Mouse (Mus musculus): ENCODE measurements around the gene Dohh. TPM values are rescaled to one million over a fixed set of nuclear protein-coding genes. Genes with fewer than 3 reads are reported as not detected.

Dohh gene
- polyA plus RNA-seq, 1 experiment: 23.0 TPM

DNA sequence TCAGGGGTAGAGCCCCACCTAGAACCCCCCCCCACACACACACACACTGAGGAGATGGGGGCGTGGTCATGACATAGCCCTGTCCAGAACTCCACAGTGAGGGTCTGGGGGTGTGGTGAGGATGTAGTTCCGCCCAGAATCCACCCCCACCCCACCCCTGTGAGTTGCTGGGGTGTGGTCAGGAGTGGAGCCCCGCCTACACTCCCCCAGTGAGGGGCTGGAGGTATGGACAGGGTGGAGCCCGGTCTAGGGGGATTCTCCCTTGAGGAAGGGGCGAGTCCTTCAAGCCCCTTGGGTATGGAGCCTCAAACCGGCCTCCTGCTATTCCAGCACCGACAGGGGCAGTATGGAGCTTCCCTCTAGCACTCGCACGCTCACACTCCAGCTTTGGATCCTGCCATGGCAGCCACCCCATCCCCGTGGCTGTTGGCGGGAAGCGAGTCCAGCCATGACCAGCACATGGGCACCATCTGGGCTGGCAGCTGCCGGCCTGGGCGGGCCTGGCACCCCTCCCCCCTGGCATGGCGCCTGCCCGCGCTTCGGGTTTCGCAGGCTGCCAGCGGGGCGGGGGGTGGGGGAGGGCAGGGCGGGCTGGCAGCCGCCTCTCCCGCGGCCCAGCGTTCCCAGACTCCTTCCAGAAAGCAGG, 32.5 kb downstream of the Dohh start:
- peak overlapping the region; percentile 40 for H3K27ac ChIP-seq (ENCODE audit: control insufficient read depth, insufficient read depth, low read depth, low read length, poor library complexity)
- TF ChIP-seq POLR2A (IDR thresholded peaks at IDR 0.05; ENCODE audit: borderline replicate concordance, control insufficient read depth, low read depth, low read length) (no peak), CTCF (IDR thresholded peaks at IDR 0.05; ENCODE audit: control insufficient read depth, insufficient read depth, low read length) (peak; percentile 40; the same call in 1 of the 2 replicates)
- H3K4me1 ChIP-seq (ENCODE audit: control insufficient read depth, insufficient read depth, low read length): peaks cover 3% of the 10 kb centered on the region; the same call in 1 of the 2 replicates
- WGBS: 5% methylated on average over 26 of the region's 26 CpGs
- H3K4me3 ChIP-seq (replicated peaks; ENCODE audit: control insufficient read depth, low read depth, low read length): peak overlapping the region; percentile 47

DNA sequence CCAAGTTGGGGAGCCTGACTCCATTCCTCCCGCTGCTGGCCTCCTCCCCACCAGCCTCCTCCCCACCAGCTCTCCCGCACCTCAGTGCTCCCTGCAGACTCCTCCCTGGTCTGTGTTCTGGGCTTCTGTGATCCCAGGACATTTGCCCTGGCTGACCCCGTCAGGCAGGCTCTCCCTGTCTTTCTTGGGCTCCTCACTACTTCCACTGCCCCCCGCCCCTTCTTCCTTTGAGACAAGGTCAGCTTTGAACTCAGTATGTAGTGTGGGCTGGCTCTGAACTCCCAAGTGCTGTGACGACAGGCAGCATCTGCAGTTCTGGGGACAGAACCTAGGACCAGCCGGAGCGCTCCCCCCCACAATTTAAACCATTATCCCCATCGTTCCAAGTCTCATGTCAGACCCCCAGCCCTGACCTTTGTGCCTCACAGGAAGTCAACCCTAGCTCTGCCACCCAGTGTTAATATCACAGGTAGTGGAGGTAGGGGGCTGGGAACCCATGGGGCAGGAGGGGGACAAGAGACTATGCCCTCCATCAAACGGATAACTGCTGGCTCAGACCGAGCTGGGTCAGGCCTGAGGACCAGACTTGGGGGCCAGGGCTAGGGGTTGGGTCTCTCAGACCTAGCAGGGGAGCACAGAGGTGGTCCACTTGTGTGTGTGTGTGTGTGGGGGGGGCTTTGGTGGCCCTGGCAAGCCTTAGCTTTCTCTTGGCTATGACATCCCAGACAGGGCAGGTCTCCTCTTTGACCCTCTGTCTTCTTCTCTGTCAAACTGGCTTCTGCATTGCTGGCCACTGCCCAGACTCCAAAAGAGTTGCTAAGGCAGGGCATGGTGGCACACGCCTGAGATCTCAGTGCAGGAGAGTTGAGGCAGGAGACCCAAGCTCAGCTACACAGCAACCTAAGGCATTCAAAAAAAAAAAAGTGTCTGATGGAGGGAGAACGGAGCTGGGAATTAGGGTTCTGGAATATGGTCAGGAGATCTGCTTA, 33.3 kb downstream of the Dohh start:
- WGBS: 60% methylated on average over 12 of the region's 12 CpGs
- no peak overlapping the region for H3K4me3 ChIP-seq (replicated peaks; ENCODE audit: control insufficient read depth, low read depth, low read length)
- peaks cover 3% of the 10 kb centered on the region; the same call in 1 of the 2 replicates for H3K4me1 ChIP-seq (ENCODE audit: control insufficient read depth, insufficient read depth, low read length)
- no peak overlapping the region for H3K27ac ChIP-seq (ENCODE audit: control insufficient read depth, insufficient read depth, low read depth, low read length, poor library complexity)
- TF ChIP-seq CTCF (IDR thresholded peaks at IDR 0.05; ENCODE audit: control insufficient read depth, insufficient read depth, low read length) (no peak), POLR2A (IDR thresholded peaks at IDR 0.05; ENCODE audit: borderline replicate concordance, control insufficient read depth, low read depth, low read length) (no peak)

DNA sequence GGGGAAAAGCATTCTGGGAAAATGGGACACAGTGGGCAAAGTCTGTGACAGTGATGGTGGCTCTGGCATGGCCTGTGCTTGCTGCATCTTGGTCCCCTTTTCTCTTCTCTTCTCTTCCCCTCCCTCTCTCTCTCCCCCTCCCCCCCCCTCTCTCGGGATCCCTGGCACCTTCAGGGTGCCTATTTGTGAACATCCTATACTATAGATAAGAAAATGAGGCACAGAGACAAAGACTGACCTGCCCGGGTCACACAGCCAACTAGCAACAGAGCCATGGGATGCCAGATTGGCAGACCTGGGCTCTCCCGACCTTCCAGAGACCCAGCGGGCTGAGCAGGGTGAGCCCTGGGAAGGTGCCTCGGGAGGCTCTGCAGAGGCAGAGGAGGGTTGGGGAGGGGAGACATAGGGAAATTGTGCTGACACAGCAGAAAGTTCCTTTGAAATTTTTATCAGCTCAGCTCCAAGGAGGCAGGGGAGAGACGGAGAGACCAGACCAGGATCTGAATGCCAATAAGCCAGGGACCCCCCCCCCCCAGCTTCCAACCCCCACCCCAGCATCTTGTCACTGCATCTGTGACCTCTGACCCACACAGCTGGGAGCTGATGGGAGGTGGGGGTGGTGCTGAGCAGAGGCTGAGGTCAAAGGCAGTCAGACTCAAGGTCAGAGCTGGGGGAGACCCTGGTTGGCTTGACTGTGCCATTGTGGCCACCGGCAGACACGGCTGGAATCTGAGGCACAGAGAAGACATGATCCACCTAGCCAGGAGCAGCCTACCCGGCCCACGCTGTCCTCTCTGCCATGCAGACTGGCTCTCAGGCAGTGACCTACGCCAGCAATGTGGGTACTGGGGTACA, 34.2 kb downstream of the Dohh start:
- no peak overlapping the region for H3K4me3 ChIP-seq (replicated peaks; ENCODE audit: control insufficient read depth, low read depth, low read length)
- no peak for TF ChIP-seq POLR2A (IDR thresholded peaks at IDR 0.05; ENCODE audit: borderline replicate concordance, control insufficient read depth, low read depth, low read length)
- TF ChIP-seq CTCF (IDR thresholded peaks at IDR 0.05; ENCODE audit: control insufficient read depth, insufficient read depth, low read length): no peak
- H3K27ac ChIP-seq (ENCODE audit: control insufficient read depth, insufficient read depth, low read depth, low read length, poor library complexity): no peak overlapping the region
- H3K4me1 ChIP-seq (ENCODE audit: control insufficient read depth, insufficient read depth, low read length): peaks cover 1% of the 10 kb centered on the region; the same call in 1 of the 2 replicates
- 73% methylated on average over 11 of the region's 11 CpGs for WGBS

DNA sequence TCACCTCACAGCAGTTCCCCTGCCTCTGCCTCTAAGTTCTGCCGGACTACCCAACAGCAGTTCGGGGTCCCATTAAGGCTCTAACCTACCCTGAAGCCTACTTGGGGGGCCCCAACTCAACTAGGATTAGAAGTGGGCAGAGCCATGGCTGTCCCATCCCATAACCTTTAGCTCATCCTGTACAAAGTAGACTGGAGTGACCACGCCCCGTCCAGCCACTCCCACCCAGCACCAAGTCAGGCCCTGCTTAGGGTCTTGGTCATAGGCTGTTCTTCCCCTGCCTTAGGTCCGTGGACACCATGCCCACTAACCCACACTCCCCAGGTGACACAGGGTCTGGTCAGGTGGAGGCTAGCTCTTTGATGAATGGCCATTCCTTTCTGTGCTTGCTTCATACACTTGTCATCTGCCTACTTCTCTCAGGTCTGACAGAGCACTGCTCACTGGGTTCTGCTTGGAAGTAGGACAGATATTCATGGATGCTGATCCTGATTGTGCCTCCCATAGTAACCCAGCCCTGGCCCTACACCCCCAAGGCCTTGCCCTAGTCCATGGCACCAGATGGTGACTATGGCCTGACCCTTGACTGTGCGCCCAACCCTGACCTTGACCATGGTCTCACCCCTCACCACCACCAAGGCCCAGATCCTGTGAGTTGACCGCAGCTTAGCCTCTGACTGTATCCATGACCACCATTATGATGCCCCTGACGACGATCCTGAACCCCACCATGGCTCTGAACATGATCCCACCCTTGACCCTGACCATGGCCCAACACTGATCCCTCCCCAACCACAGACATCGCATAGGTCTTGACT, 35.1 kb downstream of the Dohh start:
- 85% methylated on average over 10 of the region's 10 CpGs for WGBS

GRCm38 (mm10) chr10:81420191-81420767, 36.1 kb downstream of the Dohh start:
- WGBS: 91% methylated on average over 40 of the region's 40 CpGs
- TF ChIP-seq POLR2A (IDR thresholded peaks at IDR 0.05; ENCODE audit: borderline replicate concordance, control insufficient read depth, low read depth, low read length) (no peak), CTCF (IDR thresholded peaks at IDR 0.05; ENCODE audit: control insufficient read depth, insufficient read depth, low read length) (no peak)
- H3K4me1 ChIP-seq (ENCODE audit: control insufficient read depth, insufficient read depth, low read length): no peaks in the 10 kb centered on the region; the same call in 1 of the 2 replicates
- no peak overlapping the region for H3K27ac ChIP-seq (ENCODE audit: control insufficient read depth, insufficient read depth, low read depth, low read length, poor library complexity)
- no peak overlapping the region for H3K4me3 ChIP-seq (replicated peaks; ENCODE audit: control insufficient read depth, low read depth, low read length)

More for the DNA sequence above, 35.1 kb downstream of the Dohh start:
- no peak for TF ChIP-seq CTCF (IDR thresholded peaks at IDR 0.05; ENCODE audit: control insufficient read depth, insufficient read depth, low read length)
- no peak for TF ChIP-seq POLR2A (IDR thresholded peaks at IDR 0.05; ENCODE audit: borderline replicate concordance, control insufficient read depth, low read depth, low read length)
- Histone ChIP-seq H3K4me1 (ENCODE audit: control insufficient read depth, insufficient read depth, low read length) (no peaks in the 10 kb centered on the region; the same call in 1 of the 2 replicates), H3K27ac (ENCODE audit: control insufficient read depth, insufficient read depth, low read depth, low read length, poor library complexity) (no peak overlapping the region), H3K4me3 (replicated peaks; ENCODE audit: control insufficient read depth, low read depth, low read length) (no peak overlapping the region)

GRCm38 (mm10) chr10:81421041-81421796, 37.0 kb downstream of the Dohh start:
- no peak overlapping the region; the same call in 1 of the 2 replicates for H3K27ac ChIP-seq (ENCODE audit: control insufficient read depth, insufficient read depth, low read depth, low read length, poor library complexity)
- H3K4me3 ChIP-seq (replicated peaks; ENCODE audit: control insufficient read depth, low read depth, low read length): no peak overlapping the region
- TF ChIP-seq POLR2A (IDR thresholded peaks at IDR 0.05; ENCODE audit: borderline replicate concordance, control insufficient read depth, low read depth, low read length) (no peak), CTCF (IDR thresholded peaks at IDR 0.05; ENCODE audit: control insufficient read depth, insufficient read depth, low read length) (no peak)
- H3K4me1 ChIP-seq (ENCODE audit: control insufficient read depth, insufficient read depth, low read length): no peaks in the 10 kb centered on the region; the same call in 1 of the 2 replicates
- 75% methylated on average over 4 of the region's 4 CpGs for WGBS

All from bone marrow, adult 2 months (tissue).